Mouse (Mus musculus) heart, adult 18-20 months (tissue): Measurements from ENCODE around the gene Stoml2. TPM values are rescaled to one million over a fixed set of nuclear protein-coding genes. Genes with fewer than 3 reads are reported as not detected.

Source experiments
- DNase-seq, 2 experiments: peaks; one replicate each; pipeline ENCODE4 v3.0.0; 2021 to 2022; ENCODE audit warnings: mixed read lengths in 1 of 2
- total RNA-seq, 2 experiments: library from RNA; stranded (reverse); gene quantifications; 2 replicates each; pipeline ENCODE4 v1.2.3; 2021

Stoml2 gene
- total RNA-seq, 2 experiments from 2014 or later: 107 to 113 TPM

DNA sequence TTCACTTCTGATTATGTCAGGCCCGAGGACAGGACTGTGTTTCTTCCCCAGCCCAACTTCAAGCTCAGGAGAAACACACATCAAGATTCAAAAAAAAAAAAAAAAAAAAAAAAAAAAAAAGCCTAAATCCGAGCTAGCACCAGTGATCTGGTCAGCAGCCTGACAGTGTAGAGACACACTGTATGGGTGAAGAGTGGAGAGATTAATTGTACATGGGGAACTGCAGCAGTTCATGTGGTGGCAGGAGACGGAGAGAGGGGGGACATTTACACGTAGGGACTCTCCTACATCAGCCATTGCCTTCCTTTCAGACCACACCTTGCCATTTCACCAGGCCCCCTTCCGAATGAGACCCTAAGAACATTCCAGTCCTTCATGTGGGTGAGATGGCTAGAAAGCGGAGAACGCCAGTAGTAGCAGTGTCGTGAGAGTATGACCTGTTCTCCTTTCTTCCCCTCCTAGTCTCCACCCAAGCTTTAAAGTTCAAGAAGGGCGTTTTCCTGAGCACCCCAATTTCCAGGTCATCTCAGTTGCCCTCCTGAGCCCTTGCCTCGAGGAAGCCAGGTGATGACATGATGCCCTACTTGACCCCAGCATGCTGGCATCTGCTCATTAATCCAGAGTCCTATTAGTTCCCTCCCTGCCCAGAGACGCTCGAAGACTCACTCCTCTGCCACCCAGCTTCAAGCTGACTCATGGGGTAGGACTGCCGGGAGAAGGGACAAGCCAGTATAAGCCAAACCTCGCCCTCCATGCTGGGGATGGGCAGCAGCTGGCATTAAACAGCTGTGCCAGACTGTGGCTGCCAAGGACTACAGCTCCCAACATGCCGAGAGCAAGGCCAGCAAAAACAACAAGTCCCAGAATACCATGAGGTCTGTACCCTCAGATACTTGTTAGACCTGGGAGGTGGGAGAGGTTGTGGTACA lies 7.3 kb upstream of the Stoml2 start:
- DNase-seq: peak; percentile 54 to 55

DNA sequence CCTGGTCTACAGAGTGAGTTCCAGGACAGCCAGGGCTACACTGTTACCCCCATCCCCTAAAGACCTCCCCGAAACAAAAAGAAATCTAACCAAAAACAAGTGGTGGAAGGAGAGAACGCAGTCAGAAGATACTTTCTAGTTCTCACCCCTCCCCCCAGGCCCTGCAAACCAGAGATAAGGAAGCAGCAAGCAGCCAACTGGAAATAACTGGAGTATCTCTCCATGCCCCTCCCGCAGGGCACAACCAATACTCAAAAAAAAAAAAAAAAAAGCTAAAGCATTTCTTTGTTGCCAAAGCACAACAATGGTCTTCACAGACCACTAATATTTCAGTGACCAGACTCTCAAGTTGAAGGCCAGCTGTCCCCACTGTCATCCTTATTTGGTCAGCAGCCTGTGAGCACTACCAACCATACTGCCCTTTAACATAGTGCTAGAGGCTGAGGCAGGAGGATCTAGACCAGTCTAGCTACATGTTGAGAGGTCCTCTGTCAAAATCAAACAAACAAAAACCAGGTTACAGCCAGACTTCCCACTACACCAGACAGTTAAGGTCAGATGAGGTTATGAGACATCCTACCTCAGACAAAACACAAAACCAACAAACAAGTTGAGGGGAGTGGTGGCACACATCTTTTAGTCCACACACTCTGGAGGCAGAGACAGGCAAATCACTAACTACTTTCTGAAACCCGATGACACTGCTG lies 6.5 kb upstream of the Stoml2 start:
- DNase-seq: no peak

DNA sequence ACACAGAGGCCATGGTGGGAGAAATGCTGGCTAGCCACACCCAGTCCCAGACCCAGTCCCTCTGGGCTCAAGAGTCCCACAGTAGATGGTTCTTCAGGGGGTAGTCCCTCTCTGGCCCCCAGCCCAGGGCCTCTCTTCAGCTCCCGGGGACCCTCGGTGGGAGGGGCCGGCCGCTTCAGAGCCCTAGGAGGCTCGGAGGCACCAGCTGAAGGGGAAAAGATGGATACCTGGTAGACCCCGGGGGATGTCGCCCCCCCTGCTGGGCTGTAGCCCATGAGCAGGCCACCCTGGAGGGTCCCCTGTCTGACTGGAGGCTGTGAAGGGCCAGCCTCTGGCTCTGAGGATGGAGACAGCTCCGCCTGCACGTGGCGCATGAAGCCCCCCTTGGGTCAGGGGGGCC lies 4.8 kb upstream of the Stoml2 start:
- no peak for DNase-seq

DNA sequence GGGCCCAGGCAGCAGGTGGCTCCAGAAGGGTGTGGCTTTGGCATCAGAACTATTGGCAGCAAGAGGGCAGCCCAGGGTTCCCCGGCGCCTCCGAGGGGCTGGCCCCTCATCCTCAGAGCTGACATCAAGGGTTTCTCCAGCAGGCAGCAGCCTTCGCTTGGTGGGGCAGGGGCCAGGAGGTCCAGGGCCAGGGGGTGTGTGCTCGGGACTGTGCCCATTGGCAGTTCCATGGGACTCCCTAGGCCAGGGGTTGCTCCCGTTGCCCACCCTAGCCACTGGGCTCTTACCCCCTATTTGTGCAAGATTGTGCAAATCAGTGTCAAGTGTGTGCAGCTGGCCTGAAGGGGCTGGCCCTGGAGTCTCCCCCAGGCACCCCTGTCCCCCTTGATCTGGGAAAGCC lies 4.3 kb upstream of the Stoml2 start:
- no peak for DNase-seq

DNA sequence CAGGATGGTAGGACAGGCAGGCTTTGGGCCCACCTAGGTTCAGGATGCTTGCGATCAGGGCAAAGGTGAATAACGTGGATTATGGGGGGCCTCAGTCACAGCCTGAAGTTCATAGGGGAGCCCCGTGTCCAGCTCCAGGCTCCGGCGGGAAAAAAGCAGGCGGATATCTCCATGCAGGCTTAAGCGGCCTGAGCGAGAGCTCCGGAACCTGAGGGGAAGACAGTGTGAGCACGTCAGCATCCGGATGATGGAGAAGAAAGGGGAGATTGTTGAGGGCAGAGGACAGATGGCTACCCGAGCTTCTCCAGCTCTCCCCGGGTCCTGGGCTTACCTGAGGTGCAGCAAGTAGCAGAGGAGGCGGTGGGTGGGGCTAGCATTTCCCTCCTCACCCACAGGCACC lies 2.0 kb upstream of the Stoml2 start:
- DNase-seq: no peak

DNA sequence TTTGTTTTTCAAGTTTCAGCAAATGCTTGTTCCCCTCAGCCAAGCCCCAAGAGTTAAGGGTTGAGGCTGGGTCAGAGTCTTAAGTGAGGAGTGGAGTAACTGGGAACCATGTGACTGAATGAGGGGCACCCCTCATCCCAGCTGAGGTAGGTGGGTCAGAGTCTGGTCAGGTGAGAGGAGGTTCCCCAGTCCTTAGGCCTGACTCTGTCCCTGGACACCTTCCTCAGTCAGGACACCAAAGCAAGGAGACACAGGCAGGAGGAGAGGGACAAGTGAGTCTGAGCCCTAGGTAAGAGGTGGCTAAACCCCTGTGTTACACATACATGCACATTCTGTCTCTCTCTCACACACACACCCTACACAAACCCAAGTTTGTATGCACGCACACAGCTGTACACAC lies 991 bp upstream of the Stoml2 start:
- DNase-seq: no peak

DNA sequence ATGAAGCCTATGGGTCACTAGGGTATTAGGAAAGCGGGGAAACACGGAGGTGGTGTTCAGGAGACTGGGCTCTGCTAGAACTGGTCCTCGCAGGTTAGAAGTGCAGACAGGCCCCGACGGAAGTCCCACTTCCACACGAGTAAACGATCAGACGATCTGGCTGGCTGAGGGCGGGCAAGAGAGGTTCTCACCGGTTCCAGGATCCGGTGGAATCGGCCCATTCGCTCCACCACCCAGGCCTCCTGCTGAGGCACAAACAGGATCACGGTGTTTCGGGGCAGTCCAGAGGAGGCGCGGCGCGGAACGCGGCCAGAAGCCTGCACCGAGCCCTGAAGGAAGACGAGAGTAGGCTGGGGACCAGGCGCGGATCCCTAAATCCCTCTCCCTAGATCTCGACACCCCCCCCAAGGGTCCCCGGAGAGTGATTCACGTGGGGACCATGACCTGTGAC lies 705 bp downstream of the Stoml2 start:
- DNase-seq: no peak

DNA sequence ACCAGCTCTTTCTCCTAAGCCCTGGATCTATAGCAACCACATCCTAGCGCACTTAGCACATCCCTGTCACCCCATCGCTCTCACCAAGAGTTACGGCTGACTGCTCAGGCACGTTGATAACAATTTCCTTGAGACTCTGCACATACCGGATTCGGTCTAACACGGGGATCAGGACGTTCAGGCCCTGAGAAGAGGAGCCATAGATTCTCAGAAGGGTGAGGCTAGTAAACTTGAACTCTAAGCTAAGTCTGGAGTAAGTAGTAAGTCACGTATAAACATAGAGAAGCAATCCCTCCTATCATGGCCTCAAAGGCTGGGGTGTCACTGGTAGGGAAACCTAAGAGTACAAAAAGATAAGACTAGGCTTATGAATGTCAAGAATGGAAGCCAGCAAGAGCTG lies 1.2 kb downstream of the Stoml2 start:
- DNase-seq: no peak

DNA sequence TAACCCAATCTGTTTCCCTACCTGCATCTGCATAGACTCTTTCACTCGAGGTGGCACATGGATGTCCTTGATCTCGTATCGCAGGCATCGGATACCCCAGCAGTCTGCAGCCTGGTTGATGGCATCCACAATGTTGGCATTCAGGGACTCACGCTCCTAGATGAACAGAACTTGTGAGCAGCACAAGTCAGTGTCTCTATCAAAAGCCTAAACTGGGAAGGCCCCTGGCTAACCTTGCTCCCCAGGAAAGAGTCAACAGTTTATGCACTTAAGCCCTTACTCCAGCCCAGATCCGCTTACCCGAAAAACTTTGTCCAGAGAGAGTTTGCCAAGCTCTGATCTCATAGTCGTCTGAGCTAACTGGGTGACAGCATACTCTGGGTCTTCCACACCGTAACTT lies 1.8 kb downstream of the Stoml2 start:
- no peak for DNase-seq

DNA sequence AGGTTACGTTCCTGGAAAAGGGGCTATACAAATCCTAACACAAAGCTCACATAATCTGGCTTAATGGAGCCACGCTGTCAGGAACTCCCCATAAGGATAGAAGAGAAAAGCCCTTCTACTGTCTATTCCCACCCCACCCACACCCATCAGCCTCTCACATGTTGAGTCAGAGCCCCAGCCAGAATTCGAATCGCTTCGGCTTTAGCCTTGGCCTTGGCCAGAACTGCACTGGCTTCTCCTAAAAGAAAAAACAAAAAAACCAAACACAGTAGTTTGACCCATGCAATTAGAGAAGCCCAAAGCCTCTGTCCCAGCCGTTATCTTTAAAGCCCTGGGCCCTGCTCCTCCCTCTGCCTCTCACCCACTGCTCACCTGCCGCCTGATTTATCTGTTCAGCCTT lies 2.4 kb downstream of the Stoml2 start:
- DNase-seq: no peak

DNA sequence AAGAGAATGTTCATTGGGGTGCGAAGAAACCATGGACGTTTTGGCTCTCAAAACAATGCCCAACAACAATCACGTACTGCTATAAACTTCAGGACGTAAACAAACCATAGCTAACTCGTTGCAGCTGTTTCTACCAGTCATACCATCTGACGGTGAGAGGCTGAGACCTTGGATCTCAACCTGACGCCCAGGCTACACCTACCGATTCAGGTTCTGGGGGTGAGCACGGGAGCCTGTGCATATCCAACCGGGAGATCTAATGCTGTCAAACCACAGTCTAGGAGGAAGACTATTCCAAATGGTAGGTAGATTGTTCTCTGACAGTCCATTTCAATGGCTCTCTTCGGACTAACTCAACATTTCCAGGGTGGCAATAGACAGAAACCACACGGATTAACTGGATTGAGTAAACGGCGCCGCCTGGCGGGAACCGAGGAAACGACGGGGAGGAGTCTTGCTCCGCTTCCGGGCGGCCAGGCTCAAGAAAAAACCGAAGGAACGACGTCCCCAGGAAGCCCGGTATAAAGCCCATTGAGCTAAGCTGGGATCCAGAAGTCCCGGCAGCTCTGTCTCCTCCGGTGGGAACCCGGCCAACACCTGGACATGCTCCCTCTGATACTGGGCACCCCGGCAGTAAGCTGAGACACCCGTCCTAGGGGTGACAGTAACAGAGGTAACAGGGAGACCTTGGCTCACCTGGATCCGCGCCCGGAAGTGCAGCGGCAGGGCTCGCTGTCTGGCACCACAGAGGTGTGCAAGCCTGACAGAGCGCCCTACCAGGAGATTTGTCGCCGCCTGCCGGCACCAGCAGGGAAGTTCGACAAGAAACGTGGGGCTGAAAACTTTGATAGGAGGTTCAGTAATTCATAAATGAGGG lies 6.2 kb downstream of the Stoml2 start, which contains the start of gene Pigo:
Gene Pigo, minus strand, starts transcription at position 736 of the 877 bp plus-strand sequence.
- peak; percentile 94 to 95 for DNase-seq

DNA sequence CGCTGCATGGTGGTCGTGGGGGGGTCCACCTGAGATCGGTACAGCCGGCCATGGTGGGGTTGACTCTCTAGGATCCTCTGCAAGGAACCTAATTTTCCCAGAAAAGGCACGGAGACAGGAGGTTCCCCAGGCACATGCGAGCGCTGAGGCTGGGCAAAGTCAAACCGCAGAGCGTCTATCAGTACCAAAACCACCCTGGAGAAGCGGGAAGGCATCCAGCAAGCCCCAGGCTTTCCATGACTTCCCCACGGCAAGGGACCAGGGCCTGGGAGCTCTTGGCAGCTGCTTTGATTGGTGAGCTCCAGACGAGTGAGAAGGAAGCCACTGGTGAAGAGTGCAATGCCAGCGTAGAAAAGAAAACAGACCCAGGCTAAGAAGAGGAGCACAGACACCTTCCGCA lies 6.8 kb downstream of the Stoml2 start:
- DNase-seq: no peak

DNA sequence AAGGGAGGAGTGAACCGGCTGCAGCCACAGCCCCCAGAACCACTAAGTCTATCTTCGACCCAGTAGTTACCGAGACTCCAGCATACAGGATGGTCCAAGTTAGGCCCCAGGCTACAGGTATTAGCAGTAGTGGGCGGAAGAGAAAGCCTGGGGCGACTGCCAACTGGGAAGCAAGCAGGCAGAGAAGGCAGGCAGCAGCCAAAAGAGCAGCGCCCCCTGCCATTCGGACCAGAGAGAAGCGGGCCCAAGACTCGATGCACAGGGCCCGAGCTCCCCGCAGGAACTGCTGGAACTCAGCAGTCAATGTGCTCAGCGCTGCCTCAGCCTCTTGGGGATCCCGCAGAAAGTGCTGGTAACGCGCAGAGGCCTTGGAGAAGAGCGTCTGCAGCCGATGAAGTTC lies 10.2 kb downstream of the Stoml2 start:
- DNase-seq: no peak

DNA sequence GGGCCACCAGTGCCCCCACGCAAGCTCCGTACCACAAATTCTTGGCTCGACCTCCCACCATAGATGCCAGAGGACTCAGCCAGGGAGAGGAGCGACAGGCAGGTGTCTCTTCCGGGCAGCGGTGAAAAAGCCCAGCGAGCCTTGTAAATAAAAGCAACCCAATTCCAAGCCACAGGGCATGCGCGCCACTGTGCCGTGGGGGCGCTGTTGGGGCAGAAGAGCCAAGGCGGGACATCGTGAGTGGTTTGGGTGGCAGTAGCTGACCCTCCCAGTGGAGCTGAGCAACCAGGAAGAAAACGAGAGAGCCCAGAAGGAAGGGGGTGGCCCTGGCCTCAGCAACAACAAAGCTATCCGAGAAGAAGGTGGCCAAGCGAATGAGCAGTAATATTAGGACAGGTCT lies 10.6 kb downstream of the Stoml2 start:
- no peak for DNase-seq

DNA sequence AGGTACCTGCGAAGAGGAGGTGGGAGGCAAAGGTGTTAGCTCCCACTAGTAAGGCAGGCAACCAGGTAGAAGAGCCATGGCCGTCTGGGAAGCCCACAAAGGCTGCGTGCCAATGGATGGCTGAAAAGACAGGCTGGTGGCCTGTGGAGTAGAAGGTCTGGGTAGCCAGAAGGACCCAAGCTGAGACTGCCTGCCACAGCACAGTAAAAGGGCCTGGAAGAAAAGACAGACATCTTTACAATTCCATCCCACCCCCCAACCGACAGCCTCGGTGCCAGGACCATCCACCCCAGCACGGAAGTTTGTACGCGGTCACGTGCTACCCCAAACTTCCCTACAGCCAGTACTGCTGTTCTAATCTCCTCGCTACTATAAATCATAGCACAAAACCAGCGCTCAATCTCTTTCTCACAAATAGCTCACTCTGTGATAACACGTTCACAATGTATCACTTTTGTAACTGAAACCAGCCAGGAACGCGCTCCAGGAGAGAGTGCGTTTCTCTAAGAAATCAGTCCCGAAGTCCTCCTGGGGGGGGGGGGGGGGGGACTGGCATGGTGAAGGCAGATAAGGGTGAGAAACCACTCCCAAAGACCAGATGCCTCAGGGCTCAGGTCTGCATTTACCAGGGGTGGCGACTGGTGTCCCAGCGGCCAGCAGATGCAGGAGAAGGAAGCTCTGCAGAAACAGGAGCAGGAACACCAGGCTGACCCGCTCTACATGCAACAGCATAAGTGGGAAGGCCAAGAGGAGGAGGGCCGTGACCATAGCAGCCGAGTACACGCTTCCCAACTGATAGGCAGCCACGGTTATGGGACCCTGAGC lies 11.7 kb downstream of the Stoml2 start:
- DNase-seq: peak in 1 of 2 experiments; percentile 33

DNA sequence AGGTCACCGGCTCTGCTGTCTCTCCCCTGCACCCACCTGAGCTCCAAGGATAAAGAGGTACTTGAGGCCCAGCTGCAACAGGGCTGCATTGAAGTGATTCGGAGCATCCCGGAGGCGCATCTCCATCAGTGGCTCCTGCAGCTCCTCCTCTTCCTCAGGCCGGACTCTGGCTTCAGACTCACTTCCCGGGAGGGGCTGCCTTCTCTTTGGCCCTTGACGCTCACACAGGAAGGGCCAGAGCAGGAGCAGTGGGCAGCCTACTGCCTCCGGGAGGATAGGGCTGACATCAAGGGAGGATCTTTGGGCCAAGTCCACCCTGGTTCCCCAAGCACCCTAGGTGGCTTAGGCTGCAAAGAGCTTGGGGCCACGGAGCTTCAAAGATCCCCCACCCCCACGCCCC lies 12.3 kb downstream of the Stoml2 start:
- DNase-seq: no peak

DNA sequence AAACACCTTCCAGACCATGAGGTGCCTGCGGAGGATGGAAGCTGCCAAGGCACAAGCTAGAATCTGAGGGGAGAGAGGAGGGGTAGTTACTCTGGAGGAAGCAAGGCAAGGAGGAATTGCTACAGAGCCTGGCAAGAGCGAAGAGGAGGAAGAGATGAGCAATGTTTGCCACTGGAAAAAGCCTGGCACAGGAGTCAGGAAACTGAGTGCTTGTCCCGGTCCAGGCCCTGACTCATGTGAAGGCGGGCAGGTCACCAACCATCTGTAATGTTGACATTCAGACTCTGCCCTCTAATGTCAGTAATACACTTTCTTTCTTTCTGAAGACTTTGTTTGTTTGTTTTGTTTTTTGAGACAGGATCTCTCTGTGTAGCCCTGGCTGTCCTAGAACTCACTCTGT lies 13.4 kb downstream of the Stoml2 start:
- no peak for DNase-seq

DNA sequence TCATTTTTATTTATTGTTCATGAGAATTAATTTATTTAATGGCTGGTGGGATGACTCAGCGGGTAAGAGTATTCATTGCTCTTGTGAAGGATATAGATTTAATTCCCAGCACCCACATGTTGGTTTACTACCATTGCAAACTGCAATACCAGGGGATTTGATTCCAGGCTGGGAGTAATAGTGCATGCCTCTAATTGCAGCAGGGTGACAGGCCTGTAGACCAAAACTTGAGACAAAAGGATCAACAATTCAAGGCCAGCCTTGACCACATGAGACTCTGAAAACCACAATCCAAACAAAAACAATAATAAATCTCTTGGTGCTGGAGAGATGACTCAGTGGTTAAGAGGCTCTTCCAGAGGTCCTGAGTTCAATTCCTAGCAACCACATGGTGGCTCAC lies 19.4 kb downstream of the Stoml2 start:
- DNase-seq: no peak

DNA sequence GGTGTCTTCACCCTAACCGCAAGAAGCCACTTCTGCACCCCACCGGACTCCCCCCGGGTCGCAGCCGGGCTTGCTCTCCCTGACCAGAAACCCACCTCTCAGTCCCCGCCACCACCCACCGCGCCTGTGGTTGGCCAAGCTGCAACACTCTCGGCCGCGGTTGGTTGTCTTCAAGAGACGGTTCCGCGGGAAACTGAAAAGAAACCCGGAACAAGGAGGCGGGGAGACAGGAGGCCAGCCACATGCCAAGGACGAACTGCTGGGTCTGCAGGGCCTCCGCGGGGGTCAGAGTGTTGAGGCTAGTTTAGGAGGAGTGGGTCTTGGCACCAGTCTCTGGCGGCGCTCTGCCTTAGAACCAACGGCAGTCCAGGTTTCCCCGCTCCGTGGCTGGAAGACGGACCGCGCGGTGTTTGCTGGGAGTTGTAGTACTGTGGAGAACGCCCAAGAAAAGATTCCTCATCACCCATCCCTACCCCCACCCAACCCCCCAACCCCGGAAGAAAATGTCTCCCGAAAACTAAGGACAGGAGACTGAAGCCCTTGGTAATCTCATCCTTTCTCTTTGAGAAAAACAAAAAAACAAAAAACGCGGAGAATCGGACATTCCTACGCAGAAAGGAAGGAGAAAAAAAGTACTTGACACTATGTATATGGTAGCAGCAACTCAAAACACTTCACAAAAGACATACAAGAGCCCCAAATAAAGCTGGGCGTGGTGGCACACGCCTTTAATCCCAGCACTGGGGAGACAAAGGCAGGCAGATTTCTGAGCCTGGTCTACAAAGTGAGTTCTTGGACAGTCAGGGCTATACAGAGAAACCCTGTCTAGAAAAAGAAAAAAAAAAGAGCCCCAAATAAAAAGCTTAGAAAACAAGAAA lies 21.1 kb downstream of the Stoml2 start, which contains the start of gene Fancg:
Gene Fancg, minus strand, starts transcription at position 346 of the 878 bp plus-strand sequence.
- DNase-seq: peak; percentile 91 to 92

DNA sequence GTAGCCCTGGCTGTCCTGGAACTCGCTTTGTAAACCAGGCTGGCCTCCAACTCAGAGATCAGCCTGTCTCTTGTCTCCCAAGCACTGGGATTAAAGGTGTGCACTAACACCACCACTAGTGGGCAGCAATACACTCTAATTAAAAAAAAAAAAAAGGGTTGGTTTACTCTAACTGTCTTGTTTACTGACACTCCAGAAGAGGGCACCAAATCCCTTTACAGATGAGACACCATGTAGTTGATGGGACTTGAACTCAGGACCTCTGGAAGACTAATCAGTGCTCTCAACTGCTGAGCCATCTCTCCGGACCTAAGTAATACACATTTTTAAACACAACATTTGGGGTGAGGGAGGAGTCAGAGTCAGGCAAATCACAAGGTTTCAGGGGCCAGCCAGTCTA lies 25.7 kb downstream of the Stoml2 start:
- DNase-seq: peak; percentile 53 to 63
